Mouse (Mus musculus) limb, embryonic 15.5 days (tissue): ENCODE results near the gene Gm10130. TPM values are rescaled to one million over a fixed set of nuclear protein-coding genes. Genes with fewer than 3 reads are reported as not detected.
"Not testable (repeated sequence)": the region's sequence is repeated elsewhere in the genome, so short reads cannot be mapped to it uniquely, and the experiment has no call there.

Experiments
- ATAC-seq: fragments of 200-750 bp; cut with Nextera tagmentation; 2 replicates; pipeline ENCODE4 v1.8.0; 2017; ENCODE audit warnings: low read depth, moderate TSS enrichment; ENCODE audit not compliant: insufficient number of reproducible peaks, low FRiP score, low TSS enrichment
- H3K27ac ChIP-seq: fragments of 300-500 bp; sonication (generic); 2 replicates; pipeline ENCODE4 v1.5.1; 2015; ENCODE audit warnings: moderate library complexity, mild to moderate bottlenecking, inconsistent platforms
- H3K27me3 ChIP-seq: fragments of 300-500 bp; sonication (generic); 2 replicates; pipeline ENCODE4 v1.6.1; 2015; ENCODE audit warnings: inconsistent platforms
- H3K36me3 ChIP-seq: fragments of 300-500 bp; sonication (generic); 2 replicates; pipeline ENCODE4 v1.6.1; 2015; ENCODE audit warnings: inconsistent platforms
- H3K4me1 ChIP-seq: fragments of 300-500 bp; sonication (generic); 2 replicates; pipeline ENCODE4 v1.6.1; 2015; ENCODE audit warnings: inconsistent platforms
- H3K4me2 ChIP-seq: fragments of 300-500 bp; sonication (generic); 2 replicates; pipeline ENCODE4 v1.6.1; 2015; ENCODE audit warnings: mild to moderate bottlenecking, inconsistent platforms
- H3K4me3 ChIP-seq: fragments of 300-500 bp; sonication (generic); 2 replicates; pipeline ENCODE4 v1.5.1; 2015; ENCODE audit warnings: mild to moderate bottlenecking, inconsistent platforms
- H3K9ac ChIP-seq: fragments of 300-500 bp; sonication (generic); 2 replicates; pipeline ENCODE4 v1.6.1; 2015; ENCODE audit warnings: inconsistent platforms
- H3K9me3 ChIP-seq: fragments of 300-500 bp; sonication (generic); 2 replicates; pipeline ENCODE4 v1.6.1; 2016; ENCODE audit warnings: inconsistent platforms
- WGBS: fragments of 180-500 bp; shearing (Covaris S2); methylation state at CpG from one replicate; pipeline ENCODE4 v1.1.7; 2015; 5-methylcytosine and 5-hydroxymethylcytosine counted together
- polyA plus RNA-seq: library from polyadenylated mRNA; unstranded; fragments of >200 nt; fragmentation: Nextera tagmentation; extraction: Ambion mirVana; gene quantifications from 2 replicates; pipeline ENCODE4 v1.2.1, GENCODE M21; 2015

Gene Gm10130
- polyA plus RNA-seq = 3.6 and 4.6 TPM in 2 replicates

DNA sequence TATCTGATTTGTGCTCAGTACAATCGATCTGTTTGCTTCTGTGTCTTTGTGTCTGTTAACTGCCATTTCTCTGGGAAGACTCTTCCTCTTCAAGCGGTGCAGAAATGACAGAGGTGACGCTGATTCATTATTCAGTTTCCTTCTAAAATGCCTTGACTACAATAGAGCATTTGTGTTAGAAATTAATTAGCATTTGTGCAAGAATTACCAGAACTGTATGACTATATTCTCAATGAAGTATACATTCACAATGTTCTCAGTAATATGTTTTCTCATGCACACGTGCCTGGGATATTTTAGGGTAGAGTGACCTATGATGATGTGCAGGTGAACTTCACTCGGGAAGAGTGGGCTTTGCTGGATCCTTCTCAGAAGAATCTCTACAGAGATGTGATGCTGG lies at the start of gene Gm10130:
Gm10130 (plus strand) TSS at position 301 of the 400 bp plus-strand sequence.
- H3K4me3 ChIP-seq = no peak within 1 kb of the TSS
- no peak within 1 kb of the TSS for H3K27ac ChIP-seq
- no peaks in the 10 kb centered on the region for H3K27me3 ChIP-seq
- H3K9me3 ChIP-seq = peaks cover 17% of the 10 kb centered on the region
- no peaks in the 10 kb centered on the region for H3K4me1 ChIP-seq
- no peak for ATAC-seq
- H3K9ac ChIP-seq = no peak within 1 kb of the TSS
- 91% methylated on average over 5 of the region's 5 CpGs for WGBS
- peaks cover 53% of the 10 kb centered on the region for H3K36me3 ChIP-seq
- no peak within 1 kb of the TSS for H3K4me2 ChIP-seq

DNA sequence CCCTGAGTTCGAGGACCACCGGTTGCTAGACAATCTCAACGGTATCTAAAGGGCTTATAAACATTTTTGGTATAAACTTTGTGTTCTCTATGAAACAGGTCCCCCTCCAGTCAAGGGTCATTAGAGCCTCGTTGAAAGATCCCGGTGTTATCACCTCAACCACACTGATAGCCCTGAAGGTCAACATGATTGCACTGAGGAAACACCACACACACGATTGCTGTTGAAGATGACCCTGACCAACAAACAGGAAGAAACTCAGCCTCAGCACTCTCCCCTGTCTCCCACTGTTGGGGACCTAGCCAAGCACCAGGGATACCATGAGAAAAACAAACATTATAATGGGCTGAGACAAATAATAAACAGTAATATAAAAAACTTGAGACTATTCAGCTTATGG lies 29.8 kb upstream of the Gm10130 start:
- H3K4me2 ChIP-seq = no peak overlapping the region
- no peaks in the 10 kb centered on the region for H3K9me3 ChIP-seq
- H3K36me3 ChIP-seq = no peaks in the 10 kb centered on the region
- no peak overlapping the region for H3K9ac ChIP-seq
- WGBS = 80% methylated on average over 6 of the region's 6 CpGs
- H3K27ac ChIP-seq = no peak overlapping the region
- no peaks in the 10 kb centered on the region for H3K27me3 ChIP-seq
- no peaks in the 10 kb centered on the region for H3K4me1 ChIP-seq
- no peak for ATAC-seq
- H3K4me3 ChIP-seq = no peak overlapping the region

DNA sequence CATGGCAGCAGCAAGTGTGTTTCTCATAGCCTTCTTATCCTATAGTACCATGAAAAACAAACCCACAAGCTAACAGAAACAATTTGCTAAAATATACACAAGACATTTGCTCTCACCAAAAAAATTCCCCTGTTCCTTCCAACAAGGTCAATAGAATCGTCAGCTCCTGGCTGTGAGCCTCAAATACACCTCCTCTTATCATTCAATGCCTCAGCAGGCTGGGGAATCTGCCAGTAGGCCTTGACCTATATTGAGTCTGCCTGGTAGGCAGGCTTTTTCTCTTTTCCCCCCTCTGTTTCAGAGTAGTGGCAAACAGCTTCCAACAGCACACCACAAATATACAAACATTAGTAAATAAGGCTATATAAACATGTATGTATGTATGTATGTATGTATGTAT lies 24.4 kb upstream of the Gm10130 start:
- Histone ChIP-seq H3K9ac (no peak overlapping the region), H3K27me3 (no peaks in the 10 kb centered on the region), H3K4me2 (no peak overlapping the region), H3K27ac (no peak overlapping the region), H3K4me1 (no peaks in the 10 kb centered on the region), H3K9me3 (no peaks in the 10 kb centered on the region), H3K36me3 (no peaks in the 10 kb centered on the region), H3K4me3 (no peak overlapping the region)
- WGBS = 48% methylated on average over 1 of the region's 1 CpGs
- ATAC-seq = no peak

DNA sequence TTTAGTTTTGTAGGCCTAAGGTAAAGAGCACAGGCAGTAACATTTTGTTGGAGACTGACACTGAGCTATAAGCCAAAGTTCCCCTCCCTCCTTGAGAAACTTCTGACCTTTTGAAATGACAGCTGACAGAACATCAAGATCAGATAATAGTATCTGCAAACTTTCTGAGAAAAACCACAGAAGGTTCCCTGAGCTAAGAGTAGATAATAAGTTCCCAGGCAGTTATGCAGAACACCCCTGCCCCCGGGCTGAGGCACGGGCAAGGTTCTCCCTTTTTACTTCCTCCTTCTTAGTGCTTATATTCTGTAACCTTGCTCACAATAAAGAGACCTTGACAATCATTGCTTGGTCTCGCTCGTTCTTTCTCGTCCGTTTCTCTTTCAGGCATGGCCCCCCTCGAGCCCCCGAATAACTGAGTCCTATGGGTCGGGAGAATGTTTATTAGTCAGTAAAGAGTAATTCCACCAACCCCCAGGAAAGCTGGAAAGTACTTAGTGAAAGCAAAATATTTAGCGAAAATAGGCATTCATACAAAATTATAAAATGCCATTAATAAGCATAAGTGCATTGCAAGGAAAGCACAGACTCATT lies 16.2 kb upstream of the Gm10130 start:
- H3K4me2 ChIP-seq = no peak overlapping the region
- 82% methylated on average over 10 of the region's 10 CpGs for WGBS

DNA sequence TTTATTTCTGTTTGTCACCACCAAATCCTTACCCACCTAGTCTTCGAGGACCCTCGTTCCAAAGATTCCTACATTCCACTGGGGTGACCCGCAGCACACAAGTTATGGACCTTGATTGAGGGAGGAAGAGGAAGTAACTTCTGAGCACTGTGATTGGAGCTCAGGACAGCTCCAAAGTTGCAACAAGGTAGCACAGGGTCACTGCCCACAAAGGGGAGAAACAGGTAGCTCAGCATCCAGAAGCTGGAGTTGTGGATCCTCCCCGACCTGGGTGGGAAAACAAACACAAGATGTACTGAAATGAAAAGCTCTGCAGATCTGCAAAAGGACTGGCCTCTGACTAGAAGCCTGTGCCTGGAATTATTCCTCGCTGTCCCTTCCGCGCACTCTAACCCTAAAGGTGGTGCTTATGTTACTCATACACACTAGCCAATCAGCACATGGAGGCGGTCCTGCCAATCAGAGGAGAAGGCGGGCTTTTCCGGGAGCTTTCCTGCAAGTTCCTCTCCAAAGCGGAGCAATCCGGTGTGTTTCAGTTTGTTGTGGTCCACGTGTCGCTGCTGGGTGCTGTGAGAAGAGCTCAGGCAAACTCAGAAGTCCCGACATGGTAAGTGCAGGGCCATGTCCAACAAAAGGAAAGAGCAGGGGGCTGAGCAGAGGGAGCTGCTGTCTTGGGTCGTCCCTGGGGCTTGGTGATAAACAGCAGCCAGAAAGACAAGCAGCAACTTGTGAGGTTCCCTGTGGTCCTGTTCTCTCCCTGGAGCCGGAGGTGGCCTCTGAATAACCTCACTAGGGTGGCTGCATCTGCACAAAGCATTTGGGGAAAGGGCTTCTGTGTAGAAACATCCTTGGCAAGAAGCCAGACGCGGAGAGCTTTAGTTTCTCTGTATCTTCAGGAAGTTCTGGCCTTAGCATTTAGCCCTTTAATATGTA lies 12.3 kb upstream of the Gm10130 start:
- H3K4me3 ChIP-seq = peak overlapping the region; percentile 57
- 11% methylated on average over 19 of the region's 19 CpGs for WGBS

More for the DNA sequence above, 16.2 kb upstream of the Gm10130 start:
- no peak overlapping the region for H3K4me3 ChIP-seq
- no peaks in the 10 kb centered on the region for H3K36me3 ChIP-seq
- H3K27ac ChIP-seq = no peak overlapping the region
- H3K9me3 ChIP-seq = no peaks in the 10 kb centered on the region
- no peaks in the 10 kb centered on the region for H3K4me1 ChIP-seq
- no peak overlapping the region for H3K9ac ChIP-seq
- ATAC-seq = no peak
- H3K27me3 ChIP-seq = no peaks in the 10 kb centered on the region

DNA sequence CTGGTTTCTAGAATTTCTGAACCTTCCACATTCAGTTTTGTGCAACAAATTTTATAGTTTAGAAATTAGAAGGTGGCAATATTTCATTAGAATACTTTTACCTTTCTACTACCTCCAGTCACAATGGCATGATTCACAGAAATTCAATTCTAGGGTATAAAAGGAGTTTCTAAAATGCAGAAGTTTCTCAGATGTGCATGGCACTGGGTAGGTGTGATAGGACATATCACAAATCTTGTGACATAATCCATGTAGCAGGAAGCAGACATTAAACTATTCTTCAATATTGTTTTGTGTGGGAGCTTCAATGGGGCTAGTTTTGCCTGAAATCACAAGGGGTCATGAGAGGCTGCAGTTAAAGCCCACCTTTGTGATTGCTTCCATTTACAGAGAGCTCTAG lies 7.4 kb upstream of the Gm10130 start:
- Histone ChIP-seq H3K4me3 (no peak overlapping the region), H3K4me2 (no peak overlapping the region), H3K9ac (no peak overlapping the region), H3K4me1 (no peaks in the 10 kb centered on the region), H3K27me3 (no peaks in the 10 kb centered on the region), H3K36me3 (peaks cover 34% of the 10 kb centered on the region), H3K9me3 (peaks cover 24% of the 10 kb centered on the region), H3K27ac (no peak overlapping the region)
- no peak for ATAC-seq

More for the DNA sequence above, 12.3 kb upstream of the Gm10130 start:
- H3K36me3 ChIP-seq = peaks cover 10% of the 10 kb centered on the region
- not testable (repeated sequence) for H3K4me1 ChIP-seq, H3K9me3 ChIP-seq, H3K27me3 ChIP-seq
- H3K4me2 ChIP-seq = peak overlapping the region; percentile 52
- H3K9ac ChIP-seq = 0 out of 2 replicates have a peak overlapping the region, but pooled peaks have one; percentile 37
- H3K27ac ChIP-seq = peak overlapping the region; percentile 72
- peak; percentile 92 for ATAC-seq

DNA sequence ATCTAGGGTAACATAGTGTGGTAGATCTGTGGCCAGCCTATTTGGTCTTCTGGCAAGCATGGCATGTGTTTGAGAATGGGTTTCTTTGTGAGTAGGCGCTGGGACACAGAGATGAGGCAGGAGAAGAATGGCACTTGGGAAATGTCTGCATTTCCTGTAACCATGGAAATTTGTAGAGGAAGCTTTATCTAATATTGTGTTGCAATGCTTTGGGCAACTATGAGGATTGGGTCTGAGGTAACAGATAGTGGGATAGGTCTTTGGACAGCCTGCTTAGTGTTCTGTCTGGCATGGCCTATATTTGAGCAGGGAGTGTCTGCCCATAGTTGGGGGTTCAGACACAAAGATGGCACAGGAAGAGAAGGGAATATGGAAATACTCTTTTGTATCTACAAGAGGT lies 4.5 kb upstream of the Gm10130 start:
- Histone ChIP-seq H3K9ac (no peak overlapping the region), H3K27me3 (no peaks in the 10 kb centered on the region), H3K4me3 (no peak overlapping the region), H3K4me2 (no peak overlapping the region), H3K36me3 (peaks cover 53% of the 10 kb centered on the region), H3K27ac (no peak overlapping the region), H3K4me1 (no peaks in the 10 kb centered on the region), H3K9me3 (peaks cover 27% of the 10 kb centered on the region)
- ATAC-seq = no peak
- WGBS = 94% methylated on average over 1 of the region's 1 CpGs

DNA sequence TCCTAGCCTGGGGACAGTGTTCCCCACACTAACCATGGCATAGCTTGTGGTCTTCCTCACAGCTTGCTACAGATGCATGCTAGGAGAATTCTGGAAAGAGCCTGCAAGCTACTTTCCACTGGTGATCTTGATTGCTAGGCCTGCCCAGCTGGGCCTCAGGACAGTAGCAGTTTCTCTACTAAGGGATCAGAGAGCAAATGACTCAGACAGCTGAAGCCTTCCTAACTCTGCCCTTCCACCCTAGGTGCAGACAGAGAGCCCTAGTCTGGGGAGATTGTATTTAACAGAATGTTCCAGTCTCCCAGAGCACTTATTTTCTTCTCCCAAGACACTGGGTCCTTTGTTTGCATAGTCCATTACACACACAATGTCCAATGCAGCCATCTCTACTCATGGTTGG lies 33.6 kb downstream of the Gm10130 start:
- H3K4me2 ChIP-seq, H3K9ac ChIP-seq, H3K4me3 ChIP-seq, H3K9me3 ChIP-seq, H3K27me3 ChIP-seq, H3K4me1 ChIP-seq, H3K36me3 ChIP-seq, ATAC-seq, H3K27ac ChIP-seq: not testable (repeated sequence)

DNA sequence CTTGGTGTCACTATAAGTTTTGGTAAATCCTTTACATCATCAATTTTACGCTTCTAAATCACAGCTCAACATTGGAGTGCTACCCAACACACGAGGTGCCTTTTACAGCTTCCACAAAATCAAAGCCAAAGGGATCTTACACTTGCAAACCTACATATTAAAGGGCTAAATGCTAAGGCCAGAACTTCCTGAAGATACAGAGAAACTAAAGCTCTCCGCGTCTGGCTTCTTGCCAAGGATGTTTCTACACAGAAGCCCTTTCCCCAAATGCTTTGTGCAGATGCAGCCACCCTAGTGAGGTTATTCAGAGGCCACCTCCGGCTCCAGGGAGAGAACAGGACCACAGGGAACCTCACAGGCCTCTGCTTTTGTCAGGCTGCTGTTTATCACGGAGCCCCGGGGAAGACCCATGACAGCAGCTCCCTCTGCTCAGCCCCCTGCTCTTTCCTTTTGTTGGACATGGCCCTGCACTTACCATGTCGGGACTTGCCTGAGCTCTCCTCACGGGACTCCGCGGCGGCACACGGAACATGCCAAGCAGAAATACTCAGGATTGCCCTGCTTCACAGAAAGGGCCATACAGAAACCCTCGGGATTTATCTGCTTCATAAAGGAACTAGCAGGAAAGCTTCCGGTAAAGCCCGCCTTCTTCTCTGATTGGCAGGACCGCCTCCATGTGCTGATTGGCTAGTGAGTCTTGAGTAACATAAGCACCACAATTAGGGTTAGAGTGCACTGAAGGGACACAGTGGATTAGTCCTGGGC lies 38.8 kb downstream of the Gm10130 start, which contains the start of gene 3300002I08Rik:
3300002I08Rik (minus strand) TSS at position 653 of the 765 bp plus-strand sequence.
- WGBS = 3% methylated on average over 17 of the region's 17 CpGs
- peak within 1 kb of the TSS; percentile 49 for H3K4me2 ChIP-seq
- ATAC-seq = peak; percentile 85

DNA sequence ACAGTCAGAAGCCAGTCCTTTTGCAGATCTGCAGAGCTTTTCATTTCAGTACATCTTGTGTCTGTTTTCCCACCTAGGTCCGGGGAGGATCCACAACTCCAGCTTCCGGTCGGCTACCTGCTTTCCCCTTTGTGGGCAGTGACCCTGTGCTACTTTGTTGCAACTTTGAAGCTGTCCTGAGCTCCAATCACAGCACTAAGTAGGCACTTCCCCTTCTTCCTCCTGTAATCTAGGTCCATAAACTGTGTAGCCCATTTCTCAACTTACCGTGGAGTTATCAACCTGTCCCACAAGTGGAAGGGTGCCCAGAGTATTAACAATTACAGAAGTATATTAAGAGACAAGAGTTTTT lies 39.4 kb downstream of the Gm10130 start:
- ATAC-seq = no peak
- 16% methylated on average over 4 of the region's 4 CpGs for WGBS

More for the DNA sequence above, 38.8 kb downstream of the Gm10130 start, which contains the start of gene 3300002I08Rik:
- not testable (repeated sequence) for H3K36me3 ChIP-seq, H3K9me3 ChIP-seq, H3K4me1 ChIP-seq, H3K27me3 ChIP-seq
- Histone ChIP-seq H3K9ac (peak within 1 kb of the TSS; percentile 69), H3K4me3 (peak within 1 kb of the TSS; percentile 64), H3K27ac (peak within 1 kb of the TSS; percentile 74)

DNA sequence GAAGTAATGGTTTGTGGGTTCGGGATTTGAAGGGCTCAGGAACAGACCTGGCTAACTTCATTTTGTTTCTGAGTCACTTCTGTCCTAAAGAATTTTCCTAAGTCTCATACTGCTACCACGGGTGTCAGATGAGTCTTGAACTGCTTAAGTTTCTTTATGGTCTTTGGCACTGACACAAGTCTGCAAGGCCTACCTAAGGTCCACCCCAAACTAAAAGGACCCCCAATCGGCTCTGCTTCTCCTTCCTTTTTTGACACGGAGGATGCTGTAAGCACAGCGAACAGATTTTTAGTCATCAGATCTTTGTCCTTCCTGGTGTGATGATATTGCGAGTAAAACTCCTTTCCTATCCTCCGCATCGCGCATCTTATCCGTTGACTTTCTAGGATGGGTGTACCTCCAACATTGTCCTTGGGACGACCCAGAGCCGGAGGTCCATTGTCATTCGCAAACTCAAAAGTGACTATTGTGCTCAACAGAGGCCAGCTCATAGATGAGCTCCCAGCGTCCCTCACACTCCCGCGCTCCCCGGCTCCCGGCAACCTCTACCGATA lies 62.1 kb downstream of the Gm10130 start:
- H3K4me2 ChIP-seq, H3K27me3 ChIP-seq, H3K9ac ChIP-seq, H3K27ac ChIP-seq, H3K9me3 ChIP-seq, H3K36me3 ChIP-seq, ATAC-seq, H3K4me3 ChIP-seq, H3K4me1 ChIP-seq: not testable (repeated sequence)
- 91% methylated on average over 19 of the region's 19 CpGs for WGBS

More for the DNA sequence above, 39.4 kb downstream of the Gm10130 start:
- Histone ChIP-seq H3K4me1 (0 out of 2 replicates have a peak, but pooled peaks cover 2% of the 10 kb centered on the region), H3K36me3 (no peaks in the 10 kb centered on the region), H3K27ac (peak overlapping the region; percentile 74; the same call in 1 of the 2 replicates), H3K9me3 (no peaks in the 10 kb centered on the region), H3K9ac (no peak overlapping the region), H3K4me3 (peak overlapping the region; percentile 64), H3K4me2 (peak overlapping the region; percentile 49), H3K27me3 (no peaks in the 10 kb centered on the region)
